Mouse (Mus musculus) lung, adult 2 months (tissue): ENCODE measurements at regions not wholly inside any gene's neighbourhood (a gene's known extent, or its start where the extent isn't known, plus 50 kb on each side); places are given as distances from the start of the nearest gene placed in this dataset.

Source experiments
- CTCF ChIP-seq: fragments of 200-500 bp; IDR thresholded peaks from 2 replicates; pipeline ENCODE4 v1.5.1; 2011; ENCODE audit warnings: mild to moderate bottlenecking, low read length, control low read depth; ENCODE audit not compliant: insufficient read depth
- POLR2A ChIP-seq: fragments of 200-500 bp; IDR thresholded peaks from 2 replicates; pipeline ENCODE4 v1.6.1; 2011; ENCODE audit warnings: low read depth, mild to moderate bottlenecking, control low read depth, low read length, borderline replicate concordance; ENCODE audit errors: extremely low read depth

DNA sequence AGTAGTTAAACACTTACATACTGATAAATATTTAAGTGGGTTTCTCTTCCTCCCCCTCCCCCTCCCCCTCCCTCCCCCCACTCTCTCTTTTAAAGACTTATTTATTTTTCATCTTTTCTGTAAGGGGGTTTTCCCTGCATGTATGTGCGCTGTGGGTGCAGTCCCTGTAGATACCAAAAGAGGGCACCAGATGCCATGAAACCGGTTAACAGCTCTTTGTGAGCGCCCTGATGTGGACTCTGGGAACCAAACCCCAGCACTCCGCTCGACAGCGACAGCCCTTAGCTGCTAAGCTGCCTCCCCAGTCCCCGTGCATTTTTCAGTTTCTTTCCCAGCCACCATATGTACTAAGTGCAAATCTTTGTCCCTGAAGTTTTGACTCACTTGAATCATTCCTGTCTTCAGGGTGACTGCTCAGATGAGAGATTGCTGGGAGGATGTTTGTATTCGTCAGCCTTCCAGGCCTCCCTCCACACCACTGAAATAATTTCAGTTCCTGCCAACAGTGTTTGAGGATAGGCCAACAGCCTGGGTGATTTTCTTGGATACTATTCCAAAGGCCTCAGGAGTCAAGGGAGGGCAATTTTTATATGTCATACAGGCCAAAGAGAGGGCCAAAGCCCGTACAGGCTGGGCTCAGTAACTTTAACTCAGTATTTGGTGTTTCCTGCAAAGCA is 309.3 kb downstream of the Prdm2 start:
- TF ChIP-seq CTCF = no peak
- TF ChIP-seq POLR2A = no peak
